In genomic region chr11:98789824-98790223, GRCm38 (mm10) we compare ENCODE assay signal across 9 mouse cellular contexts. TPM values are rescaled to one million over a fixed set of nuclear protein-coding genes. Genes with fewer than 3 reads are reported as not detected.
DNase-seq lines count a peak whose midpoint lies in the region; ATAC-seq lines count a peak whose summit lies in the region.
"Had no signal": no experiment of that assay in that cellular context is flagged by ENCODE, and none has a peak within 500 bp of the region (broad histone marks: within the 10 kb centered on the region; RNA-seq: fewer than 3 reads in every experiment).

No protein-coding gene starts in this region.

- peaks cover 51% of the 10 kb centered on the region for H3K4me1 ChIP-seq in forebrain, embryonic 16.5 days (replicated peaks; ENCODE audit: control insufficient read depth, insufficient read depth, low read length)
- peaks cover 94% of the 10 kb centered on the region for H3K4me1 ChIP-seq in liver, embryonic 15.5 days (replicated peaks)

- H3K4me2 ChIP-seq in forebrain, embryonic 16.5 days (ENCODE audit: low read length), result peak overlapping the region; percentile 96
- peak overlapping the region; percentile 91 for H3K4me2 ChIP-seq in liver, embryonic 15.5 days

- peak; percentile 36 for DNase-seq in cerebellum, adult 9-10 months
- DNase-seq in cerebellum, postnatal 25 days, result no peak
- peak; percentile 66 for DNase-seq in 416B (ENCODE audit: low read depth)
- DNase-seq in left cerebral cortex, adult 8-10 months (ENCODE audit: low spot score in 2 of 2), result no peak
- no peak for DNase-seq in spleen, adult 12 weeks (ENCODE audit: low spot score)
- no peak for DNase-seq in thymus, postnatal 14 days
- DNase-seq: kidney, adult 2 months had no signal

- no peak overlapping the region; the same call in 1 of the 2 replicates for H3K9ac ChIP-seq in forebrain, embryonic 16.5 days (replicated peaks; ENCODE audit: low read depth, low read length)
- peak overlapping the region; percentile 62 for H3K9ac ChIP-seq in liver, embryonic 15.5 days

- H3K9me3 ChIP-seq in forebrain, embryonic 16.5 days (ENCODE audit: control insufficient read depth, low read length), result no peaks in the 10 kb centered on the region
- no peaks in the 10 kb centered on the region for H3K9me3 ChIP-seq in liver, embryonic 15.5 days (replicated peaks)

- no peak for ATAC-seq in forebrain, embryonic 16.5 days
- no peak for ATAC-seq in liver, embryonic 15.5 days (ENCODE audit: insufficient read depth)

- no peaks in the 10 kb centered on the region for H3K36me3 ChIP-seq in forebrain, embryonic 16.5 days (ENCODE audit: control insufficient read depth, insufficient read depth)
- H3K36me3 ChIP-seq in liver, embryonic 15.5 days (replicated peaks), result no peaks in the 10 kb centered on the region

- no peak overlapping the region for H3K27ac ChIP-seq in forebrain, embryonic 16.5 days (ENCODE audit: low read length)
- H3K27ac ChIP-seq in liver, embryonic 15.5 days (replicated peaks), result peak overlapping the region; percentile 53; the same call in 1 of the 2 replicates

- H3K4me3 ChIP-seq in forebrain, embryonic 16.5 days (replicated peaks; ENCODE audit: low read length), result peak overlapping the region; percentile 51
- H3K4me3 ChIP-seq in liver, embryonic 15.5 days (replicated peaks), result peak overlapping the region; percentile 62

- WGBS in forebrain, embryonic 16.5 days, result 33% methylated on average over 5 of the region's 5 CpGs
- 16% methylated on average over 5 of the region's 5 CpGs for WGBS in liver, embryonic 15.5 days (ENCODE audit: insufficient replicate concordance)

- H3K27me3 ChIP-seq in forebrain, embryonic 16.5 days (replicated peaks; ENCODE audit: control insufficient read depth, insufficient read depth, low read length), result no peaks in the 10 kb centered on the region
- peaks cover 7% of the 10 kb centered on the region for H3K27me3 ChIP-seq in liver, embryonic 15.5 days

RNA-seq across cellular contexts. Expression of gene Msl1, which starts 5.5 kb away (rescaled TPM):
- polyA plus RNA-seq in forebrain, embryonic 16.5 days (2015; fragmentation: Nextera tagmentation; extraction: Ambion mirVana), result 27.7 and 32.0 TPM in 2 replicates
- 5.2 and 5.8 TPM in 2 replicates for polyA plus RNA-seq in liver, embryonic 15.5 days (2015; fragmentation: Nextera tagmentation; extraction: Ambion mirVana)
- total RNA-seq in left cerebral cortex, adult 8-10 months (2022), result 100 to 1,000 TPM; 167 to 198 (median 186) TPM

RNA-seq across cellular contexts. Expression of gene Nr1d1, which starts 14.7 kb away (rescaled TPM):
- polyA plus RNA-seq in forebrain, embryonic 16.5 days (2015; fragmentation: Nextera tagmentation; extraction: Ambion mirVana), result 3.8 and 4.0 TPM in 2 replicates
- 0.63 and 0.85 TPM in 2 replicates for polyA plus RNA-seq in liver, embryonic 15.5 days (2015; fragmentation: Nextera tagmentation; extraction: Ambion mirVana)
- 100 to 1,000 TPM; 137 to 177 (median 145) TPM for total RNA-seq in left cerebral cortex, adult 8-10 months (2022)

RNA-seq across cellular contexts. Expression of gene Casc3, which starts 14.9 kb away (rescaled TPM):
- 52.5 and 54.6 TPM in 2 replicates for polyA plus RNA-seq in forebrain, embryonic 16.5 days (2015; fragmentation: Nextera tagmentation; extraction: Ambion mirVana)
- polyA plus RNA-seq in liver, embryonic 15.5 days (2015; fragmentation: Nextera tagmentation; extraction: Ambion mirVana), result 14.4 and 16.2 TPM in 2 replicates
- 10 to 100 TPM; 53.6 to 57.8 (median 54.1) TPM for total RNA-seq in left cerebral cortex, adult 8-10 months (2022)

RNA-seq across cellular contexts. Expression of gene Rapgefl1, which starts 46.8 kb away (rescaled TPM):
- 4.5 and 7.3 TPM in 2 replicates for polyA plus RNA-seq in forebrain, embryonic 16.5 days (2015; fragmentation: Nextera tagmentation; extraction: Ambion mirVana)
- polyA plus RNA-seq in liver, embryonic 15.5 days (2015; fragmentation: Nextera tagmentation; extraction: Ambion mirVana), result 0.24 and 0.28 TPM in 2 replicates
- total RNA-seq in left cerebral cortex, adult 8-10 months (2022), result 100 to 1,000 TPM; 130 to 140 (median 139) TPM

RNA-seq across cellular contexts. Expression of gene Thra, which starts 49.4 kb away (rescaled TPM):
- polyA plus RNA-seq in forebrain, embryonic 16.5 days (2015; fragmentation: Nextera tagmentation; extraction: Ambion mirVana), result 177 and 182 TPM in 2 replicates
- 7.2 and 7.6 TPM in 2 replicates for polyA plus RNA-seq in liver, embryonic 15.5 days (2015; fragmentation: Nextera tagmentation; extraction: Ambion mirVana)
- total RNA-seq in left cerebral cortex, adult 8-10 months (2022), result 100 to 1,000 TPM; 713 to 794 (median 760) TPM

Comparison
In these comparisons a context has a peak if more than half of its experiments do, and no peak if none do; other contexts are left out.
1. DNase-seq: peak in cerebellum, adult 9-10 months (single experiment) and 416B (single experiment); none in cerebellum, postnatal 25 days (0 of 2), left cerebral cortex, adult 8-10 months (0 of 2), spleen, adult 12 weeks (single experiment) and thymus, postnatal 14 days (single experiment).